Mouse (Mus musculus) intestine, embryonic 14.5 days (tissue): ENCODE results near the gene Cd300e. TPM values are rescaled to one million over a fixed set of nuclear protein-coding genes. Genes with fewer than 3 reads are reported as not detected.

Source experiments
- ATAC-seq: fragments of 200-750 bp; cut with Nextera tagmentation; replicated peaks from 2 replicates; pipeline ENCODE4 v1.8.0; 2017; ENCODE audit warnings: low read depth, moderate number of reproducible peaks, moderate TSS enrichment, moderate library complexity; ENCODE audit not compliant: low FRiP score, low TSS enrichment
- DNase-seq: peaks from one replicate; pipeline ENCODE4 v3.0.0-alpha.2; 2018; ENCODE audit warnings: low spot score
- H3K27ac ChIP-seq: fragments of 300-500 bp; sonication (generic); 2 replicates; pipeline ENCODE4 v1.5.1; 2014; ENCODE audit warnings: low read depth, mild to moderate bottlenecking, control low read depth
- H3K27me3 ChIP-seq: fragments of 300-500 bp; sonication (generic); replicated peaks from 2 replicates; pipeline ENCODE4 v1.6.1; 2014; ENCODE audit warnings: low read length, control low read depth; ENCODE audit not compliant: control insufficient read depth, insufficient read depth
- H3K36me3 ChIP-seq: fragments of 300-500 bp; sonication (generic); 2 replicates; pipeline ENCODE4 v1.6.1; 2014; ENCODE audit warnings: low read length, control low read depth; ENCODE audit not compliant: control insufficient read depth, insufficient read depth
- H3K4me1 ChIP-seq: fragments of 300-500 bp; sonication (generic); replicated peaks from 2 replicates; pipeline ENCODE4 v1.6.1; 2014; ENCODE audit warnings: low read length, control low read depth, mixed read lengths; ENCODE audit not compliant: control insufficient read depth, insufficient read depth
- H3K4me2 ChIP-seq: fragments of 300-500 bp; sonication (generic); 2 replicates; pipeline ENCODE4 v1.6.1; 2014; ENCODE audit warnings: low read length
- H3K4me3 ChIP-seq: fragments of 300-500 bp; sonication (generic); 2 replicates; pipeline ENCODE4 v1.5.1; 2014; ENCODE audit warnings: low read depth, low read length, control low read depth, mixed read lengths
- H3K9ac ChIP-seq: fragments of 300-500 bp; sonication (generic); 2 replicates; pipeline ENCODE4 v1.6.1; 2014; ENCODE audit warnings: mild to moderate bottlenecking, low read length
- H3K9me3 ChIP-seq: fragments of 300-500 bp; sonication (generic); 2 replicates; pipeline ENCODE4 v1.6.1; 2016; ENCODE audit warnings: low read length, control low read depth; ENCODE audit not compliant: control insufficient read depth
- WGBS: fragments of 180-500 bp; shearing (Covaris S2); extraction: QIAGEN DNeasy Blood & Tissue Kit; methylation state at CpG from one replicate; pipeline ENCODE4 v1.1.7; 2014; 5-methylcytosine and 5-hydroxymethylcytosine counted together
- polyA plus RNA-seq: library from polyadenylated mRNA; unstranded; fragments of >200 nt; fragmentation: Nextera tagmentation; extraction: Ambion mirVana; gene quantifications from 2 replicates; pipeline ENCODE4 v1.2.1, GENCODE M21; 2014

Gene Cd300e
- polyA plus RNA-seq, 1 experiment from 2014 or later, result 0.19 TPM

GRCm38 (mm10) chr11:115086213-115086612 is 24.2 kb upstream of the Cd300e start:
- no peak for ATAC-seq
- no peak for DNase-seq
- 58% methylated on average over 7 of the region's 7 CpGs for WGBS
- Histone ChIP-seq H3K9ac (no peak overlapping the region), H3K27ac (no peak overlapping the region), H3K4me2 (no peak overlapping the region), H3K4me1 (no peaks in the 10 kb centered on the region), H3K36me3 (no peaks in the 10 kb centered on the region), H3K27me3 (peaks cover 23% of the 10 kb centered on the region; the same call in 1 of the 2 replicates), H3K9me3 (no peaks in the 10 kb centered on the region), H3K4me3 (no peak overlapping the region)

- Histone ChIP-seq H3K4me1 (no peaks in the 10 kb centered on the region), H3K9ac (no peak overlapping the region), H3K4me3 (no peak overlapping the region), H3K4me2 (no peak overlapping the region), H3K27me3 (0 out of 2 replicates have a peak, but pooled peaks cover 13% of the 10 kb centered on the region), H3K36me3 (no peaks in the 10 kb centered on the region), H3K27ac (no peak overlapping the region), H3K9me3 (no peaks in the 10 kb centered on the region)
- WGBS, result 70% methylated on average over 8 of the region's 8 CpGs
- DNase-seq (no peak), ATAC-seq (no peak)
These were observed 23.1 kb upstream of the Cd300e start for GRCm38 (mm10) chr11:115085064-115085463.

GRCm38 (mm10) chr11:115084595-115084994 is 22.6 kb upstream of the Cd300e start:
- Histone ChIP-seq H3K4me3 (no peak overlapping the region), H3K27me3 (0 out of 2 replicates have a peak, but pooled peaks cover 13% of the 10 kb centered on the region), H3K27ac (no peak overlapping the region), H3K9me3 (no peaks in the 10 kb centered on the region), H3K4me2 (no peak overlapping the region), H3K36me3 (no peaks in the 10 kb centered on the region), H3K9ac (no peak overlapping the region), H3K4me1 (no peaks in the 10 kb centered on the region)
- WGBS, result 51% methylated on average over 12 of the region's 12 CpGs
- DNase-seq (no peak), ATAC-seq (no peak)

DNA sequence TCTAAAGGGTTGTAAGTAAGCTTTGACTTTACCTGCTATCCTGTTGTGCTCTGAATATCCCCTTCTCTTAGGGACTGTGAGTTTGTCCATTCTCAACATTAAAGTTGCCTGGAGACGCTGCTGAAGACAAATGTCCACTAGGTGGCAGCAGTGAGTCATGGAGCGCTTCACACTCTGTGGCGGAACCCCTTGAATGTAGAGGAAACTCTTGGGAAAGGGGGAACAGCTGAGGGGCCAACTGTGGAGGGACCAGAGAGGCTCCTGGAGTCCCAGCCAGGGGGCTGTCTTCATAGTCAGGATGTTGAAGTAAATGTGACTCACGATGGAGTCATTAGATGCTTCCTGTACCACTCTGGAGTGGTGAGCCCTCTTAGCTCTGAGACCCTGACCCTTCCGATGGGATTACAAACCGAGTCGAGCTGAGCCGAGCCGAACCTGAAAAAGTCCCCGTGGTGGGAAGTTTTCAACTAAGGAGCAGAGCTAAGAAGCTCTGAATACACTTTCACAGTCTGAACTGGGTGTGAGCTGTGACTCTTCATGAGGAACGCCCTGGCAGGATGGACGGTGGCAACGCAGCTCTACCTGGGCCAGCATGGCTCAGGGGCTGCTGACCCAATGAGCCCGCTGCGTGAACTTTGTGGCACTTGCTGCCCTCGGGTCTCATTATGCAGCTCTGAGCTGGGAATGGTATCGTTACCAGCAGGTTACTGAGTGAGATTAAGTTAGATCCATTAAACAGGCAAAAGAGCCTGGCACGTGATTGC is 21.6 kb upstream of the Cd300e start:
- 0 out of 2 replicates have a peak, but pooled peaks cover 13% of the 10 kb centered on the region for H3K27me3 ChIP-seq
- no peak overlapping the region for H3K9ac ChIP-seq
- no peak overlapping the region for H3K27ac ChIP-seq
- no peaks in the 10 kb centered on the region for H3K4me1 ChIP-seq
- H3K4me2 ChIP-seq, result no peak overlapping the region
- peak; percentile 92 for DNase-seq
- no peak; the same call in 1 of the 2 replicates for ATAC-seq
- 39% methylated on average over 18 of the region's 18 CpGs for WGBS
- no peak overlapping the region for H3K4me3 ChIP-seq
- no peaks in the 10 kb centered on the region for H3K9me3 ChIP-seq
- no peaks in the 10 kb centered on the region for H3K36me3 ChIP-seq

DNA sequence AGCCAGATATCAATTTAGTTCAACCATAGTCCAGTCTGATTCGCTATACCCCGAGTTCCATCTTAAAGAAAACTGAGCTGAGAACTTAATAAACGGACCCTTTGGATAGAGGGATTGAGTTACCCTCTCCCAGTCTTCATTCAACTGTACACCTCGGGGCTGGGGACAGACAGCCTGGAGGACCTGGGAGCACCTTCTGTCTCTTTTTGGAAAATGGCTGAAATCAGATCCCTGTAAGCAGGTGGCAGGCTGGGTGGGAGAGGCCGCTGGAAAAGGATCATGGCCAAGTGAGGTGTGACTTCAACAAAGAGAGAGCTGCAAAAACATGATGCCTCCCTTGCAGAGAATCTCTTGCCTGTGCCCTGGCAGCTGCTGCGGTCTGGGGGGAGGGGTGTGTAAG is 20.2 kb upstream of the Cd300e start:
- Histone ChIP-seq H3K27ac (no peak overlapping the region), H3K9ac (no peak overlapping the region), H3K36me3 (no peaks in the 10 kb centered on the region), H3K4me1 (no peaks in the 10 kb centered on the region), H3K27me3 (0 out of 2 replicates have a peak, but pooled peaks cover 13% of the 10 kb centered on the region), H3K9me3 (no peaks in the 10 kb centered on the region), H3K4me3 (no peak overlapping the region), H3K4me2 (no peak overlapping the region)
- DNase-seq (no peak), ATAC-seq (no peak)
- 69% methylated on average over 6 of the region's 6 CpGs for WGBS

- no peak overlapping the region for H3K4me2 ChIP-seq
- DNase-seq, result no peak
- 63% methylated on average over 3 of the region's 3 CpGs for WGBS
- no peak overlapping the region for H3K9ac ChIP-seq
- ATAC-seq, result no peak
- no peaks in the 10 kb centered on the region for H3K9me3 ChIP-seq
- H3K36me3 ChIP-seq, result no peaks in the 10 kb centered on the region
- H3K4me3 ChIP-seq, result no peak overlapping the region
- no peak overlapping the region for H3K27ac ChIP-seq
- no peaks in the 10 kb centered on the region; the same call in 1 of the 2 replicates for H3K4me1 ChIP-seq
- H3K27me3 ChIP-seq, result 0 out of 2 replicates have a peak, but pooled peaks cover 13% of the 10 kb centered on the region
These were observed 19.4 kb upstream of the Cd300e start for GRCm38 (mm10) chr11:115081373-115081772.

DNA sequence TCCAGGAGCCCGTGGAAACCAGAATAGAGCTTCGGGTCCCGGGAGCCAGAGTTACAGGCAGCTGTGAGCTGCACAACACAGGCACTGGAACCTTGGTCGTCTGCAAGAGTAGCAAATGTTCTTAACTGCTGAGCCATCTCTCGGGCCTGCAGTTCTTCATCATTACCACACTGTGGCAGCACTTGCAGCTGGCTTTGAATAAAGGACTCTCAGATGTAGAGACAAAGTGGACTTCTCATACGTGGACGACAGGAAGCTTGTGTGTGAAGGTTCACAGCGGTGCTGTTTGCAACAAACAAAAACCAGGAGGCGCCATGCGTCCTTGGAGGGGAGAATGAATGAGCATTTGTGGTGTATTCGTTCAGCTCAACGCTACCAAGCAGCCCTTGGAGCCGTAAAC is 18.9 kb upstream of the Cd300e start:
- no peak overlapping the region for H3K27ac ChIP-seq
- no peak overlapping the region for H3K9ac ChIP-seq
- H3K27me3 ChIP-seq, result 0 out of 2 replicates have a peak, but pooled peaks cover 13% of the 10 kb centered on the region
- no peaks in the 10 kb centered on the region for H3K36me3 ChIP-seq
- no peaks in the 10 kb centered on the region for H3K9me3 ChIP-seq
- peaks cover 3% of the 10 kb centered on the region; the same call in 1 of the 2 replicates for H3K4me1 ChIP-seq
- ATAC-seq, result no peak
- 35% methylated on average over 13 of the region's 13 CpGs for WGBS
- peak; percentile 74 for DNase-seq
- H3K4me2 ChIP-seq, result no peak overlapping the region
- H3K4me3 ChIP-seq, result no peak overlapping the region

- H3K27me3 ChIP-seq, result no peaks in the 10 kb centered on the region
- no peak overlapping the region for H3K4me2 ChIP-seq
- no peak overlapping the region for H3K4me3 ChIP-seq
- DNase-seq, result no peak
- peaks cover 3% of the 10 kb centered on the region; the same call in 1 of the 2 replicates for H3K4me1 ChIP-seq
- no peaks in the 10 kb centered on the region for H3K36me3 ChIP-seq
- no peak overlapping the region for H3K27ac ChIP-seq
- H3K9me3 ChIP-seq, result no peaks in the 10 kb centered on the region
- no peak overlapping the region for H3K9ac ChIP-seq
- ATAC-seq, result no peak
- WGBS, result 87% methylated on average over 5 of the region's 5 CpGs
These were observed 16.7 kb upstream of the Cd300e start for GRCm38 (mm10) chr11:115078680-115079079.

- WGBS, result 86% methylated on average over 1 of the region's 1 CpGs
- Histone ChIP-seq H3K4me1 (peaks cover 3% of the 10 kb centered on the region; the same call in 1 of the 2 replicates), H3K27me3 (no peaks in the 10 kb centered on the region), H3K4me2 (no peak overlapping the region), H3K27ac (no peak overlapping the region), H3K36me3 (no peaks in the 10 kb centered on the region), H3K9ac (no peak overlapping the region), H3K9me3 (no peaks in the 10 kb centered on the region), H3K4me3 (no peak overlapping the region)
- no peak for ATAC-seq
- no peak for DNase-seq
These were observed 15.5 kb upstream of the Cd300e start for GRCm38 (mm10) chr11:115077436-115077835.
